Mouse (Mus musculus): Measurements from ENCODE around the gene Trim17. TPM values are rescaled to one million over a fixed set of nuclear protein-coding genes. Genes with fewer than 3 reads are reported as not detected.

The Trim17 gene
- polyA plus RNA-seq, 1 experiment, result 0.47 TPM

GRCm38 (mm10) chr11:58991911-58992310, 37.4 kb downstream of the Trim17 start:
- 93% methylated on average over 3 of the region's 3 CpGs for WGBS
- no peak overlapping the region for H3K4me3 ChIP-seq (ENCODE audit: control insufficient read depth, insufficient read depth, low read length)
- no peak for TF ChIP-seq CTCF (IDR thresholded peaks at IDR 0.05; ENCODE audit: borderline replicate concordance, control insufficient read depth, extremely low read depth, insufficient read depth, low read length, poor library complexity)
- TF ChIP-seq POLR2A (IDR thresholded peaks at IDR 0.05; ENCODE audit: control insufficient read depth, extremely low read depth, insufficient read depth, low read length, poor library complexity), result no peak
- peaks cover 36% of the 10 kb centered on the region for H3K36me3 ChIP-seq (ENCODE audit: control insufficient read depth, insufficient read depth, low read length)
- no peak for DNase-seq
- H3K4me1 ChIP-seq (replicated peaks; ENCODE audit: control insufficient read depth, insufficient read depth, low read length), result peaks cover 21% of the 10 kb centered on the region
- no peaks in the 10 kb centered on the region for H3K27me3 ChIP-seq (ENCODE audit: control insufficient read depth, insufficient read depth, low read length)
- H3K27ac ChIP-seq (ENCODE audit: control insufficient read depth, insufficient read depth, low read length), result no peak overlapping the region

DNA sequence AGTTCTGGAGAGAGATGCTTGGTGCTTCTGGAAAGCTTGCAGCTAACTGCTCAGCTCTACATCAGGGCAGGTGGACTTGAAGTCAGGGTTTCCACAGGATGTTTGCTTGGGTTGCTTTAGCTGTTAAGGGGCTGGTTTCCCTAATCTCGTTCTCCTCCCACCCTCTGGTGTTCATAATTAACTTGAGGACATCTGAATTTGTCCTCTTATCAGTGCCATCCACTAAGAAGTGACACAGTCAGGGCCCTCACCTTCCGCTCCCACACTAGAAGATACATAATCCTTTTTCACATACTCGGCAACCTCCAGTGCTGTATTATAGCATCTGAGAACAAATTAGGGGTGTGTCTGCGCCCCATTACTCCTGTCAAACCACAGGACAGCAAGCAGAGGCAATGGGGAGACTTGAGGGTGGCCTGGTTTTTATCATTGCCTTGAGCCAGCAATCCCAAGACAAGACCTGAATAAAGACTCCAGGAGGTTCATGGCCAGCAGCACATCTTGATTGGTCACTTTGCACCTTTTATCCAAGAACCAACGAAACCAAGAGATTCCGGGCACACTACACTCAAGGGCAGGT, 38.7 kb downstream of the Trim17 start:
- DNase-seq, result no peak
- peaks cover 21% of the 10 kb centered on the region for H3K4me1 ChIP-seq (replicated peaks; ENCODE audit: control insufficient read depth, insufficient read depth, low read length)
- no peaks in the 10 kb centered on the region for H3K27me3 ChIP-seq (ENCODE audit: control insufficient read depth, insufficient read depth, low read length)
- no peak overlapping the region for H3K4me3 ChIP-seq (ENCODE audit: control insufficient read depth, insufficient read depth, low read length)
- no peak for TF ChIP-seq POLR2A (IDR thresholded peaks at IDR 0.05; ENCODE audit: control insufficient read depth, extremely low read depth, insufficient read depth, low read length, poor library complexity)
- no peak for TF ChIP-seq CTCF (IDR thresholded peaks at IDR 0.05; ENCODE audit: borderline replicate concordance, control insufficient read depth, extremely low read depth, insufficient read depth, low read length, poor library complexity)
- WGBS, result 87% methylated on average over 6 of the region's 6 CpGs
- no peak overlapping the region for H3K27ac ChIP-seq (ENCODE audit: control insufficient read depth, insufficient read depth, low read length)
- H3K36me3 ChIP-seq (ENCODE audit: control insufficient read depth, insufficient read depth, low read length), result peaks cover 27% of the 10 kb centered on the region

- 7% methylated on average over 31 of the region's 35 CpGs for WGBS
- TF ChIP-seq POLR2A (IDR thresholded peaks at IDR 0.05; ENCODE audit: control insufficient read depth, extremely low read depth, insufficient read depth, low read length, poor library complexity) (no peak), CTCF (IDR thresholded peaks at IDR 0.05; ENCODE audit: borderline replicate concordance, control insufficient read depth, extremely low read depth, insufficient read depth, low read length, poor library complexity) (0 out of 2 replicates have a peak, but pooled peaks have one; percentile 48)
- Histone ChIP-seq H3K4me3 (ENCODE audit: control insufficient read depth, insufficient read depth, low read length) (peak overlapping the region; percentile 15; the same call in 1 of the 2 replicates), H3K27ac (ENCODE audit: control insufficient read depth, insufficient read depth, low read length) (no peak overlapping the region), H3K36me3 (ENCODE audit: control insufficient read depth, insufficient read depth, low read length) (peaks cover 15% of the 10 kb centered on the region), H3K27me3 (ENCODE audit: control insufficient read depth, insufficient read depth, low read length) (no peaks in the 10 kb centered on the region), H3K4me1 (replicated peaks; ENCODE audit: control insufficient read depth, insufficient read depth, low read length) (peaks cover 21% of the 10 kb centered on the region)
- peak; percentile 65 for DNase-seq
Observed at GRCm38 (mm10) chr11:58994337-58994826, 39.9 kb downstream of the Trim17 start.

DNA sequence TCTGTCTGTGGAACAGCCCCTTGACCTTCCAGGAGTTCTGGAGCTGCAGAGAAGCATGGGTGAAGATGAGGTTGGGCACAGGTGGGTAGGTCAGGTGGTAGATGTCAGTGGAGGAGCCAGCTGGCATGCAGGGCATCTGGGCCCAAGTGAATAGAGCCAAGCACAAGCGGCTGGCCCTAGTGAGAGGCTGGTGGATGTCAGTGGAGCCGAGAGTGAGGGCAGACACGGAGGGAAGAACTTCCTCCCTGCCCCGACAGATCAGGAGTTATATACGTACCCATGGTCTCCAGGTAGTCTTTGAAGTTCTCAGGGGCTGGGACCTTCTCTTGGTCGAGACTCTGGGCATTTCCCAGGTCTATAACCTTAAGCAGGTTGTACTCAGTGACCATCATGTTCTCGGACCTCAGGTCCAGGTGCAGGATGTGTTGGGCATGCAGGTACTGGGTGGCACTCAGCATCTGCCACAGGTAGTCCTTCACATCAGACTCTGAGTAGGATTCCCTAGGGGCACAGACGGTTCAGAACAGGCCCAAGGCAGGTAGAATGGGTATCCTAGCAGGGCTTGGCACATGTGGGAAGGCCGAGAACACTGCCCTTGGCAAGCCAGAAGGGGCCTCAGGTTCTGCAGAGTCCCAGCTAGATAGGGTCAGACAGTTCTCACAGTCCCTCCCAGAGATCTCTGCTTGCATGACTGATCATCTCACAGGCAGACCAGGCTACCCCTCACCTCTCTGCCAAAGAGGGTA, 40.7 kb downstream of the Trim17 start:
- Histone ChIP-seq H3K4me3 (ENCODE audit: control insufficient read depth, insufficient read depth, low read length) (no peak overlapping the region), H3K36me3 (ENCODE audit: control insufficient read depth, insufficient read depth, low read length) (peaks cover 7% of the 10 kb centered on the region), H3K27ac (ENCODE audit: control insufficient read depth, insufficient read depth, low read length) (no peak overlapping the region), H3K4me1 (replicated peaks; ENCODE audit: control insufficient read depth, insufficient read depth, low read length) (peaks cover 21% of the 10 kb centered on the region), H3K27me3 (ENCODE audit: control insufficient read depth, insufficient read depth, low read length) (no peaks in the 10 kb centered on the region)
- WGBS, result 74% methylated on average over 9 of the region's 9 CpGs
- TF ChIP-seq POLR2A (IDR thresholded peaks at IDR 0.05; ENCODE audit: control insufficient read depth, extremely low read depth, insufficient read depth, low read length, poor library complexity) (no peak), CTCF (IDR thresholded peaks at IDR 0.05; ENCODE audit: borderline replicate concordance, control insufficient read depth, extremely low read depth, insufficient read depth, low read length, poor library complexity) (no peak)
- no peak for DNase-seq

DNA sequence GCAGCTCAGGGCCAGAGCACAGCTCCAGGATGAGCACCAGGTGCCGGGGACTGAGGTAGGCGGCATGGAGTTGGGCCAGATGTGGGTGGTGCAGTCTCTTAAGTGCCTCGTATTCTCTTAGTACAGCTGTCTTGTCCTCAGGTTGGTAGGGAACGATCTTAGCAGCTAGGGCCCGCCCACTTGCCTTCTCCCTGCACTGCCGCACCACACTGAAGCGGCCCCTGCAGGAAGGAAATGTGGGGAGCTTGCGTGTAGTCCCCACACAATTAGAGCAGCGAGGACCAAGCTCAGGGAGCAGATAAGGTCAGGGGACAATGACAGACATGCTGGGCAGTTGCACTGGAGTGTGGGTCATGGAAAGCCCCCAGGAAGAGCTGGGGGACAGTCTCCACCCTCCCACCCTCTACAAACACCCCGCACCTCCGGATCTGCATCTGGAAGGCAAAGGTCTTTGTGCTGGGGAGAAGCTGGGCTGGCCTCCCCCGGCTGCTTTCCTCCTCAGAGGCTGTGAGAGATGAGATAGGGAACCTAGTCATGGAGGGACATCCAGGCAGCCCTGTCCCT, 41.4 kb downstream of the Trim17 start:
- DNase-seq, result peak; percentile 81
- Histone ChIP-seq H3K4me3 (ENCODE audit: control insufficient read depth, insufficient read depth, low read length) (no peak overlapping the region), H3K27me3 (ENCODE audit: control insufficient read depth, insufficient read depth, low read length) (no peaks in the 10 kb centered on the region), H3K36me3 (ENCODE audit: control insufficient read depth, insufficient read depth, low read length) (peaks cover under 1% of the 10 kb centered on the region; the same call in 1 of the 2 replicates), H3K27ac (ENCODE audit: control insufficient read depth, insufficient read depth, low read length) (no peak overlapping the region), H3K4me1 (replicated peaks; ENCODE audit: control insufficient read depth, insufficient read depth, low read length) (peaks cover 21% of the 10 kb centered on the region)
- WGBS, result 2% methylated on average over 12 of the region's 12 CpGs
- TF ChIP-seq CTCF (IDR thresholded peaks at IDR 0.05; ENCODE audit: borderline replicate concordance, control insufficient read depth, extremely low read depth, insufficient read depth, low read length, poor library complexity) (peak; percentile 55; the same call in 1 of the 2 replicates), POLR2A (IDR thresholded peaks at IDR 0.05; ENCODE audit: control insufficient read depth, extremely low read depth, insufficient read depth, low read length, poor library complexity) (0 out of 2 replicates have a peak, but pooled peaks have one; percentile 22)

GRCm38 (mm10) chr11:58997541-58997940, 43.1 kb downstream of the Trim17 start:
- Histone ChIP-seq H3K4me3 (ENCODE audit: control insufficient read depth, insufficient read depth, low read length) (no peak overlapping the region), H3K4me1 (replicated peaks; ENCODE audit: control insufficient read depth, insufficient read depth, low read length) (peaks cover 21% of the 10 kb centered on the region), H3K27ac (ENCODE audit: control insufficient read depth, insufficient read depth, low read length) (no peak overlapping the region), H3K36me3 (ENCODE audit: control insufficient read depth, insufficient read depth, low read length) (no peaks in the 10 kb centered on the region), H3K27me3 (ENCODE audit: control insufficient read depth, insufficient read depth, low read length) (no peaks in the 10 kb centered on the region)
- no peak for DNase-seq
- TF ChIP-seq CTCF (IDR thresholded peaks at IDR 0.05; ENCODE audit: borderline replicate concordance, control insufficient read depth, extremely low read depth, insufficient read depth, low read length, poor library complexity), result no peak
- TF ChIP-seq POLR2A (IDR thresholded peaks at IDR 0.05; ENCODE audit: control insufficient read depth, extremely low read depth, insufficient read depth, low read length, poor library complexity), result no peak
- WGBS, result 88% methylated on average over 5 of the region's 5 CpGs

All from thymus, adult 2 months (tissue).